Mouse (Mus musculus) left cerebral cortex, adult 8-10 months (tissue): Measurements from ENCODE around the gene Zbtb6. TPM values are rescaled to one million over a fixed set of nuclear protein-coding genes. Genes with fewer than 3 reads are reported as not detected.

Experiments used
- DNase-seq, 2 experiments: peaks; one replicate each; pipeline ENCODE4 v3.0.0; 2022; ENCODE audit warnings: low spot score in 2 of 2
- total RNA-seq, 4 experiments: library from RNA; stranded (reverse); gene quantifications; 2 replicates each; pipeline ENCODE4 v1.2.4; 2022

Zbtb6 gene
- total RNA-seq: 10 to 100 TPM; 12.6 to 14.9 (median 14.0) TPM

DNA sequence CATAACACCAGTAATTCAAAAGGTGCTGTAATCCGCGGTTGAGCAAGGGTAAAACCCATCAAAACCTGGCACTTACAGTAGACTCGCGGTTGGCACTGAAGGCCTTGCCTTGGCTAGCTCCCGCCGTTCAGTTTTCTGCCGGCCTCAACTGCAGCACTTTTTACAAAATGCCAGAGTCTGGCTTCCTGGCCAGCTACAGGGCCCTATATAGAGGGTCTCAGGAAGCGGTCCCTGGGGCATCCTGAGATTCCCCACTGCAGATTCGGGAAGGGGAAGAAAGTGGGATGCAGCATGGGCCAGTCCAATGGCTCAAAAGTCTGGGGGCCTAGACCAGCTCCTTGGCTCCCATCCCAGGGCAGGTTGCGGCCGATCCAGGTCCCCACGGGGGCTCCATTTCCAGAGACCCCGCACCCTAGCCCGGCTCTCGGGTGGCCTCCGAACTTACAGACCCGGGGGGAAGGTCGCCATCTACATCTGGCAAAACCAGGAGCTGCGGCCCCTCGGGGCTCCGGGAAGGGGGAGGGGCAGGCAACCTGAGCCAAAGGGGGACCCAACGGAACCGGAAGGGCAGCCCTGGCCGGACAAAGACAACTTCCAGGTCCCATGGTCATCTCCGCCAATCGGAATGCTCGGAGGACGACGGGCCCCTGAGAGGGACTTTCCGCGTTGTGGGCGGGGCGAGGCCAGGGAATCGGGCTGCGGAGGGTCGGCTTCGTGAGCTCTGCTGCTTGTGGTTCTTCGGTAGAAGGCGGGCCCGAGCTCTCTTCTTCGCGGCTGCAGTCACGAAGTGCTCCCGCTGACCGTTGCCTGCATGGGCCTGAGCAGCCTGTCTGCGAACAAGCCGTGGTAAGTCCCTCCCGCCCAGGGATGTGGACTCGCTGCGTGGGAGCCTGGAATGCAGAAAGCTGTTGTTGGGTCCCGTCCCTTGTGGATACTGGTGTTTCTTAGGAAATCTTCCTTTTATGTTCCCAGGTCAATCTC, at the start of gene Zbtb6, which contains the start of the genes Zbtb26 and Rabgap1:
Gene Zbtb6 (minus strand): TSS at position 561 of the 981 bp plus-strand sequence.
Gene Zbtb26 (minus strand): TSS at position 525 of the 981 bp plus-strand sequence.
Gene Rabgap1 (plus strand): TSS at position 669 of the 981 bp plus-strand sequence.
- peak; percentile 94 to 95 for DNase-seq

GRCm38 (mm10) chr2:37488956-37489355, 46.0 kb upstream of the Zbtb6 start:
- no peak for DNase-seq

GRCm38 (mm10) chr2:37486408-37486807, 43.4 kb upstream of the Zbtb6 start:
- no peak for DNase-seq

DNA sequence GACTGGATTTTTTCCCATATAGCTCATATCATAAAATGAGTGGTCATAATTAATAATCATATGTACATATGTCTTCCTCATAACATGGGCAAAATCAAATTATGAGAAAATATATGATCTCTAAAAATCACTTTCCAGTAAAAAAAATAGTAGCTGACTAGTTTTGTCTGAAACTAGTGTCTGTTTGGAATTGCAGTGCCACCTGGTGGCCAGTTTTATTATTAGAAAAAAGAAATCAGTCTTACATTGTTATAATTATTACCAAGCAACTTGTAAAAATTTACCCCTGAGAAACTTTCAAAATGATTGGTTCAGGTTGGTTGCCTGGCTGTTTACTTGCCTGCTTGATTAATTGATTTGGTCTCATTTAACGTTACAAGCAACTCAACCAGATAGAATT, 42.4 kb upstream of the Zbtb6 start:
- DNase-seq: no peak

- no peak for DNase-seq
These were observed 41.2 kb upstream of the Zbtb6 start for GRCm38 (mm10) chr2:37484165-37484564.

- no peak for DNase-seq
These were observed 37.1 kb upstream of the Zbtb6 start for GRCm38 (mm10) chr2:37480039-37480438.

DNA sequence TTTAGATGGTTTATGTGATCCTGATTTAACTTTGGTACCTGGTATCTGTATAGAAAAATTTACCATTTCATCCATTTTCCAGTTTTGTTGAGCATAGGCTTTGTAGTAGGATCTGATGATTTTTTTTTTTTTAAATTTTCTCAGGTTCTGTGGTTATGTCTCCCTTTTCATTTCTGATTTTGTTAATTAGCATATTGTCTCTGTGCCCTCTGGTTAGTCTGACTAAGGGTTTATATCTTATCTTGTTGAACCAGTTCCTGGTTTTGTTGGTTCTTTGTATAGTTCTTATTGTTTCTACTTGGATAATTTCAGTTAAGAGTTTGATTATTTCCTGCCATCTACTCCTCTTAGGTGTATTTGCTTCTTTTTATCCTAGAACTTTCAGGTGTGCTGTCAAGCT, 36.6 kb upstream of the Zbtb6 start:
- no peak for DNase-seq

- no peak for DNase-seq
These were observed 23.3 kb upstream of the Zbtb6 start for GRCm38 (mm10) chr2:37466266-37466665.

DNA sequence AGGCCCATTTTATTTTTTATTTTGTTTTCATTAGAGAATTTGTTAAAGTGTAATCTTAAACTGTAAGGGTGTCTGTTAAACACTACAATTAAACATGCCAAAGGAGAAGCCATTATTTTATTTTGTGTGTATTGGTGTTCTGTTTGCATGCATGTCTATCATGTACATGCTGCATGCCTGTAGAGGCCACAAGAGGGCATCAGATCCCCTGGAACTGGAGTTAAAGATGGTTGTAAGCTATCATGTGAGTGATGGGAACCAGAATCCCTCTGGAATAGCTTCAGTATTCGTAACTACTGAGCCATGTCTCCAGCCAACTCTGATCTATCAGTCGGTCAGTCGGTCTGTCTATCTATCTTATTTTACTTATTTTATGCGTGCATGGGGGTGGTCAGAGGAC, 17.7 kb upstream of the Zbtb6 start:
- no peak for DNase-seq

DNA sequence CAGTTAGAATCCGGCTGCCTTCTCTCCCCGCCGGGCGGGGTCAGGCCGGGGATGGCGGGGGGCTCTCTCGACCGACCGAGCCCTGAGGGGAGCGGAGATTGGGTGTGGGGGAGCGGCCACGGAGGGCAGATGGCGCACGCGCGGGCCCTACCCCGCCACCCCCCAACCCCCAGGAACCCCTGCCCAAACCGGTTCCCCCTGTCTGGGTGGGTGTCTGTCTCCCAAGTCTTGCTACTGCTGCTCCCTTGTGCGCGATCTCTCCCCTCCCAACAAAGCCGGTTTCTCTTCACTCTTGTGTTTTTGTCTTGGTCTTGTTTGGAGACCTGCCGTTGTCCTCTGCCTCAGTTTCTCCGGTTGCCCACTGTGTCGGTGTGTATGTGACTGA, 9.4 kb upstream of the Zbtb6 start:
- DNase-seq: peak in 1 of 2 experiments; percentile 21

- DNase-seq: peak; percentile 72 to 88
These were observed 8.8 kb upstream of the Zbtb6 start for GRCm38 (mm10) chr2:37451667-37452375.

DNA sequence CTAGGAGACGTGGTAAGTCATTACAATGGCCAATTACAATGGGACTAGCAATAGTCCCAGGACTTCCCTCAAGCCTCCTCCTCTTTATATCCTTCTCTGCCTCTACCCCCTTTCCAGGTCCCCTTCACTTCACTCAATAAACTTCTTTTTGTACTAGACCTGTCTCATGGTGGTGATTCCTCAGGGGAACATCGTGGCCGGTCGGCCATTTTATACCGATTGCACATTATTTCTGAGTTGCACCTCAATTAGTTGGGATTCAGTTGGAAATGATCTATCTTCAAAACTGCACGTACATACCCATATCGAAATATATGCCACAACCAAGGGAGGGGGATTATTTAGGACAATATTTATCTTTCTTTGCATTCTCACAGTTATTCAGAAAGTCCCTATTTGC, 11.4 kb downstream of the Zbtb6 start:
- DNase-seq: no peak

DNA sequence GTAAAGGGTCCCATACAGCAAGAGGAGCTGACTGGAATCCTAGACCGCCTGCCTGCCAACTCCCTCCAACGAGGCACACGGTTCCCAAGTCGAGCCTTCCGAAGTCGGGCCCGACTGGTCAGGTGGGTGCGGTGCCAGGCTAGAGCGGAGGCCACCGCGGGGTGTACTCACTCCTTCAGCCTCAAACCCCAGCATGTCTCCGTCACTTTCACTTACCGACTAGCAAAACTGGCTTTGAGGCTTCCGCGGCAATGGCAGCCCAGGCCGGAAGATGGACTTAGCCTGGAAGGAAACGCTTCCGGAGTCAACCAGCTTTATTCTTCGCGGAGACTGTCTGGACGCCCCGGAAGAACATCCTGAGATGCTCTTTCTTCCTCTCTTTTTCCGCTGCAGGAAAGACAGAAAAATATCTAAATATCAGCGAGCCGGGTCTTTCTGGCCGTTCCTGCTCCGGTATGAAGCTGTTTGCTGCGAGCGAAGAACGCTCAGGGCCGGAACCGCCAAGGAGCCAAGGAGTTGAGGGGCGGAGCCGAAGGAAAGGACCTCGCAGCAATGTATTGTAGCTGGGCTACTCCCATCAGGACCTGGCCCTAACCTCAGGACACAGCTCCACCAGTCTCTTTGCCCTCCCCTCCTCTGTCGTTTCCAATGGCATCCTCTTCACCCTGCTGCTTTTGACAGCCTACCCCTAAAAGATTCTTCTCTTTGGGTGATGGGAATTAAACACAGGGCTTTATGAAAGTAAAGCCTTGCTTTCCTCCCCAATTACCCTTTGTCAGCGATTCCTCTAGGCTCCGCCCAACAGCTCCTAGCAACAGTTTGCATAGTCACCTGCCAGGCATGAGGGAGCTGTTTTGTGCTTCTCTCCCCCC, 12.1 kb downstream of the Zbtb6 start:
- DNase-seq: peak; percentile 44 to 87

- DNase-seq: no peak
These were observed 19.3 kb downstream of the Zbtb6 start for GRCm38 (mm10) chr2:37423671-37424070.

DNA sequence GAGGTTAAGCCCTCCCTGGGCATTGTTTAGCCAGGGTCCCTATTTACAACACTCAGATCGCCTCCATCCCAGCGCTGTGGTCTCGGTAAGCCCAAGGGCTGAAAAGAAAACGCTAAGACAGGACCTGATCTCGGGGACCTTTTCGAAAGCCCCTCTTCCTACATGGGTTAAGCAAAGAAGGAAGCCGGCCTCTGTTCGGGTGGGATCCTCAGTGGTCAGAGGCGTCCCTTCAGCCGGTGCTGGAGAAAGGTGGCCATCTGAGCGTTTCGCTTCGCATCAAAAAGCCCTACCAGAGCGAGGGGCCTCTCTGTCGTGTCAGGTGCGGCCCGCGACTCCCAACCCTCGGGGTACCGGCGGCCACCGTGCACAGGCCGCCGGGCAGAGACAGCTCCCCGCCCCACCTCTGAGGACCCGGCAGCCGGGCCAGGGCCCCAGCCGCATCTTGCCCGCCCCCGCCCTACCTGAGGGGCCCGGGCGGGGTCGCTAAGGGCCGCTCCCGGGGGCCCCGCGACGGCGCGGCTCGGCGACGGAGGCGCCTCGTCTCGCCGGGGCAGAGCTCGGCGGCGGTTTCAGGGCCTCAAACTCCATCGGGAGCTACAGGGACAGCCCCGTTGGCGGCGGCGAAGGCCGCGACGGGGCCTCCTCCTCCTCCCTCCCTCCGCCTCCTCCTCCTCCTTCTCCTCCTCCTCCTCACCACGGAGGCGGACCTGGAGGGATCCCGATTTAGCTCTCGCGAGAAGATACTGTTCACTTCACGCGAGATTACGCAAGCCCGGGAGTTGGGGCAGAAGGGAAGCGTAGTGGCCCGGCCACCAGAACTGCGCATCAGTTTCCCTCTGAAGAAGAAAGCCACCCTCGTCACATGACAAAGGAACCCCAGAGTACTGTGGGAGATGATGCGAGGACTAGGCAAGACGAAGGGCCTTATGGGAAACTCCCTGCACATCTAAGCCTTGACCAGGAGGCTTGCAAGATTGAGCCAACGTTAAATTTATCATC, 20.4 kb downstream of the Zbtb6 start, which contains the start of gene Rc3h2:
Gene Rc3h2 (minus strand): TSS at position 598 of the 999 bp plus-strand sequence.
- peak; percentile 86 to 96 for DNase-seq

DNA sequence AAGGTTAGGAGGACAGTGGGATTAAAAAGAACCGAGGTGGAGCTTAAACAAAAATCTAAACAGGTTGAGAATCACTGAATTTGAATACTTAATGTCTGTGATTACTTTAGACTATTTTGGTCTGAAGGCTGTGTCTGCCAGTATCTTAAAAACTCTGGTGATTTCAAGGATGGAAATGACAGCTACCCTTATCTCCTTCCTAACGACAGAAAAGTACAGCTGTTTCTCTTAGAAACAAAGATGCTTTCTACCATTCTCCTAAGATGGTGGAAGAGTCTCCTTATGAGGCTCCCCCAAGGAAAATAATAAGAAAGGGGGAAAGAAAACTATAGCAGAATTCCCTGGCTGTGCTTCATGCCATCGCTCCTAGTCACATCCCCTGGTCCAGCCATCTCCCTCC, 21.1 kb downstream of the Zbtb6 start:
- DNase-seq: no peak

GRCm38 (mm10) chr2:37395539-37395938, 47.4 kb downstream of the Zbtb6 start:
- no peak for DNase-seq

GRCm38 (mm10) chr2:37382921-37383320, 60.0 kb downstream of the Zbtb6 start:
- no peak for DNase-seq

DNA sequence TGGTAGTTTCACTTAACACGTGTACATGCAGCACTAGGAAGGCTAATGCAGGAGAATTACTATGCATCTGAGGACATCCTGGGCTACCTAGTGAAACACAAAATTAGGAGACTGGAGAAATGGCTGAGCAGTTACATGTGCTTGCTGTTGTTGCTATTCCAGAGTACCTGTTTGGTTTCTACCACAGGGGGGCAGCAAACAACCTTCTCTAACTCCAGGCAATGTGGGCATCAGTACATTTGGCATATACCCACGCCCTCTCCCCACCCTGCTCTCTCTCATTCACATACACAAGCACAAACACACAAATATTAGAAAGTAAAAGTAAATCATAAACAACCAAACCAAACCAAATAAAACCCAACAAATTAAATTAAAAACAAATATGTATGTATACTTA, 62.8 kb downstream of the Zbtb6 start:
- DNase-seq: no peak

DNA sequence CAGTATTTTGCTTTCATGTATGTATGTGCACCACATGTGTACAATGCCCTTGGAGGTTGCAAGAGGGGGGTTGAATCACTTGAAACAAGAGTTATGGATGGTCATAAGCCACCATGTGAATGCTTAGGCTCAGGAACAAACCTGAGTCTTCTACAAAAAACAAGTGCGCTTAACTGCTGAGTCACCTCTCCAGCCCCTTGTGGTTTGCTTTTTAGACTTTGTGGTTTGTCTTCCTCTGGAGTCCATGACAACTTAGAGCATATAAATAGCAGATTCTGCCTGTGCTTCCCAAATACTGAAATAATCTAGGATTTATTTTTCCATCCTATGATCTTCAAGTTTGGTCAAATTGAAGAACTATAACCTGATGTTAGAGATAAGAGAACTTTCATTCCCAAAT, 67.0 kb downstream of the Zbtb6 start:
- no peak for DNase-seq
